Mouse (Mus musculus) olfactory bulb, adult 2 months (tissue): ENCODE measurements around the gene Gm17657. TPM values are rescaled to one million over a fixed set of nuclear protein-coding genes. Genes with fewer than 3 reads are reported as not detected.
A peak's percentile ranks its signal among the peaks of the same experiment; 100 is the strongest.

Experiments used
- H3K27ac ChIP-seq: fragments of 200-500 bp; 2 replicates; pipeline ENCODE4 v1.5.1; 2012; ENCODE audit warnings: low read depth, low read length; ENCODE audit not compliant: insufficient read depth
- H3K4me1 ChIP-seq: fragments of 200-500 bp; 2 replicates; pipeline ENCODE4 v1.6.1; 2012; ENCODE audit warnings: low read length; ENCODE audit not compliant: control insufficient read depth, insufficient read depth
- H3K4me3 ChIP-seq: fragments of 200-500 bp; 2 replicates; pipeline ENCODE4 v1.5.1; 2012; ENCODE audit warnings: mild to moderate bottlenecking, low read depth, low read length, moderate library complexity; ENCODE audit not compliant: insufficient read depth
- CTCF ChIP-seq: fragments of 200-500 bp; IDR thresholded peaks from 2 replicates; pipeline ENCODE4 v1.5.1; 2012; ENCODE audit warnings: low read depth, mild to moderate bottlenecking, low read length, moderate library complexity; ENCODE audit not compliant: insufficient read depth
- POLR2A ChIP-seq: fragments of 200-500 bp; IDR thresholded peaks from 2 replicates; pipeline ENCODE4 v1.6.1; 2012; ENCODE audit warnings: mild to moderate bottlenecking, low read depth, low read length, moderate library complexity; ENCODE audit not compliant: insufficient read depth
- WGBS: fragments of 180-500 bp; shearing (Covaris S2); methylation state at CpG from one replicate; pipeline ENCODE4 v1.1.7; 2018; 5-methylcytosine and 5-hydroxymethylcytosine counted together
- polyA plus RNA-seq: library from polyadenylated mRNA; stranded (reverse); fragments of >200 nt; gene quantifications from 2 replicates; pipeline ENCODE4 v1.2.4, GENCODE M21; 2012; ENCODE audit warnings: low replicate concordance; ENCODE audit not compliant: missing spikeins, insufficient read depth, insufficient read length

Gene Gm17657
- polyA plus RNA-seq, 1 experiment = not detected

GRCm38 (mm10) chr17:29489971-29490712 lies 59.3 kb downstream of the Gm17657 start:
- H3K27ac ChIP-seq = peak overlapping the region; percentile 88
- peak overlapping the region; percentile 57 for H3K4me3 ChIP-seq
- under 1% methylated on average over 65 of the region's 68 CpGs for WGBS
- H3K4me1 ChIP-seq = peaks cover 18% of the 10 kb centered on the region
- TF ChIP-seq POLR2A (peak; percentile 26; the same call in 1 of the 2 replicates), CTCF (no peak)

GRCm38 (mm10) chr17:29488978-29489970 lies 60.2 kb downstream of the Gm17657 start:
- H3K27ac ChIP-seq = peak overlapping the region; percentile 88
- TF ChIP-seq POLR2A = no peak
- no peak for TF ChIP-seq CTCF
- H3K4me1 ChIP-seq = peaks cover 18% of the 10 kb centered on the region
- 9% methylated on average over 30 of the region's 30 CpGs for WGBS
- peak overlapping the region; percentile 57 for H3K4me3 ChIP-seq

DNA sequence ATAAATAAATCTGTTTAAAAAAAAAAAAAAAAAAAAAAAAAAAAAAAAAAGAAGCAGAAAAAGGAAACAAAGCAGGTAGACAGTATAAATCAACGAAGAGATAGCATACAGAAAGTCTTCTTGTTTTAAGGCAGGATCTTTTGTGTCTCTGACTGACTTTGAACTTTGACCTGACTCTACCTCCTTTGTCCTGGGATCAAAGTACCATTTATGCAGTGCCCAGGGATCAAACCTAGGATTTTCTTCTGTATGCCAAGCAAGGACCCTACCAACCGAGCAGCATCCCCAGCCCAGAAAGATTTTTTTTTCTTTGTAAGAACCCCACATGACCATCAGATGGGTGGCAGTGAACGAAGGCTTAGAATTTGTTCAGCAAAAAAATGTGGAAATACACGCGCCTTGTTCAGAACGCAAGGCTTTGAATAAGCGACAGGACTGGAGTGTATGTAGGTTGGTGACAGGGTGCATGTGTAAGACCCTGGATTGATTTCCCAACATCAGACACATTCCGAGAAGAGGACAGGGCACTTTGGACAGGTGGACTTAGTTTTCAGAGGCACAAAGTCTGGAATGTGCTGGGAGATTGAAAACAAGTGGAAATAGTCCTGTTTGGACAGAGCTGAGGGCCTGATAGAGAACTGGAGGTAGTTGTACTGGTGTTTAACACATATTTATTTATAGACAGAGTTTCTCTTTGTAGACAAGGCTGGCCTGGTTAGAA lies 61.0 kb downstream of the Gm17657 start:
- H3K27ac ChIP-seq = no peak overlapping the region
- TF ChIP-seq POLR2A (no peak), CTCF (no peak)
- 98% methylated on average over 8 of the region's 8 CpGs for WGBS

DNA sequence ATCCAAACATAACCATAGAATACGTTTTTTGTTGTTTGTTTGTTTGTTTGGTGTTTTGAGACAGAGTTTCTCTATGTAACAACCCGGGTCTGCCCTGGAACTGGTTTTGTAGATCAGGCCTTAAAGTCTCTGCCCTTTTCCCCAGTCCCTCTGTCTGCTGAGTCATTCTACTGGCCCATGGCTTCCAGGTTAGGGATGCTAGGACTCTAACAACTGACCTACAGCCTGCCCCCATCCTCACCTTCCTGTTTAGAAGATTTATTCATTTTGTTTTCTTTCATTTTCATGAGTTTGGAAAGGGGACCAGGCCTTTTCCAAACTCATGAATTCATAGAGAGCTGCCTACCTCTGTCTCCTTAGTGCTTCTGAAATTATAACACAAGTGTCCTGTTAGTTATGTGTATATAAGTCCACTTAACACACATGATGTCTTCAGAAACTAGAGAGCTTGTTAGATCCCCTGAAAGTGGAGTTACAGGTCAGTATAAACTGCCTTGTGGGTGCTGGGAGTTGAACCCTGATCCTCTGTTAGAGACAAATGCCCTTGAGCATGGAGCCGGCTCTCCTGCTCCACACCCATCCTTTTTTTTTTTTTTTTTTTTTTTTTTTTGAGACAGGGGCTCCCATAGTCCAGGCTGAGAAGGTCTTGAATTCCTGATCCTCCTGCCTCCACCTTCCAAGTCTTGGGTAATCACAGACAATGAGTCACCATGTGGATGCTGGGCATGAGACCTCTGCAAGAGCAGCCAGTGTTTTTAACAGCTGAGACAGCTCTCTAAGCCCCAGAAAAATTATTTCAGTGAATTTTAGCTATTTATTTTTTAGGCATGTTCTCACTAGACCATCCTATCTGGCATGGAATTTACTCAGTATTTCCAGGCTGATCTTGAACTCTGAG lies 63.9 kb downstream of the Gm17657 start:
- 83% methylated on average over 3 of the region's 3 CpGs for WGBS
- Histone ChIP-seq H3K4me3 (no peak overlapping the region), H3K4me1 (peaks cover 7% of the 10 kb centered on the region), H3K27ac (no peak overlapping the region)
- TF ChIP-seq CTCF = no peak
- TF ChIP-seq POLR2A = no peak

More for the DNA sequence above, 61.0 kb downstream of the Gm17657 start:
- Histone ChIP-seq H3K4me1 (peaks cover 18% of the 10 kb centered on the region), H3K4me3 (no peak overlapping the region)

DNA sequence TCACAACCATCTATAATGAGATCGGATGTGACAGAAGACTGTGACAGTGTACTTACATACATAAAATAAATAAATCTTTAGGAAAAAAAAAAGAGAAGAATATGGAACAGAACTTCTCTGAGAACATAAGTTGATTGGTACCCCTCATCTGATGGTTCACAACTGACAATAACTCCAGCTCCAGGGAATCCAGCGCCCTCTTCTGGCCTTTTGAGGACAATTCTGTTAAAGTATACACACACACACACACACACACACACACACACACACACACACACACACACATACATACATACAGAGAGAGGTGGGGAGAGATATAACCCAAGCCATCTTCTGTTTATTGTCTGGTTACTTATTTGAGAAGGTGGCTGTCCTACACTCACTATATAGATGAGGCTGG lies 65.0 kb downstream of the Gm17657 start:
- H3K4me1 ChIP-seq = peaks cover under 1% of the 10 kb centered on the region; the same call in 1 of the 2 replicates
- H3K27ac ChIP-seq = no peak overlapping the region
- 94% methylated on average over 2 of the region's 2 CpGs for WGBS
- no peak overlapping the region for H3K4me3 ChIP-seq
- TF ChIP-seq CTCF = no peak
- TF ChIP-seq POLR2A = no peak

- TF ChIP-seq POLR2A = no peak
- no peak for TF ChIP-seq CTCF
- Histone ChIP-seq H3K4me3 (no peak overlapping the region), H3K27ac (no peak overlapping the region), H3K4me1 (no peaks in the 10 kb centered on the region)
- 97% methylated on average over 2 of the region's 2 CpGs for WGBS
Observed at GRCm38 (mm10) chr17:29483282-29483681, 66.2 kb downstream of the Gm17657 start.

- WGBS = 93% methylated on average over 7 of the region's 7 CpGs
- Histone ChIP-seq H3K4me3 (no peak overlapping the region), H3K4me1 (no peaks in the 10 kb centered on the region), H3K27ac (no peak overlapping the region)
- no peak for TF ChIP-seq CTCF
- no peak for TF ChIP-seq POLR2A
Observed at GRCm38 (mm10) chr17:29482632-29483031, 66.8 kb downstream of the Gm17657 start.

DNA sequence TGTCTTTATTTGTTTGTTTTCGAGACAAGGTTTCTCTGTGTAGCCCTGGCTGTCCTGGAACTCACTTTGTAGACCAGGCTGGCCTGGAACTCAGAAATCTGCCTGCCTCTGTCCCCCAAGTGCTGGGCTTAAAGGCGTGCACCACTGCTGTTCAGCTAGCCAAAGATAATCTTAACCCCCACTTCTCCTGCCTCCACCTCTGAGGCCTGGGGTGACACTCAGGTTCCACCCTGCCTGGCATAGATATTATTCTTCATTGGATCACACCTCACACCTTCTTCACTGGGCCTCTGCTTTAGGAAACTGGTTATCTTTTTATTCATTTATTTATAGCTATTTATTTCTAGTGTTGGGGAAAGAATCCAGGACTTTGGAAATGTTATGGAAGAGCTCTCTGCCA lies 69.2 kb downstream of the Gm17657 start:
- TF ChIP-seq POLR2A = no peak
- no peak overlapping the region for H3K27ac ChIP-seq
- 96% methylated on average over 2 of the region's 2 CpGs for WGBS
- H3K4me1 ChIP-seq = no peaks in the 10 kb centered on the region
- H3K4me3 ChIP-seq = no peak overlapping the region
